Mouse (Mus musculus) G1E (cell line): ENCODE measurements around the gene Apopt1. TPM values are rescaled to one million over a fixed set of nuclear protein-coding genes. Genes with fewer than 3 reads are reported as not detected.
A peak's percentile ranks its signal among the peaks of the same experiment; 100 is the strongest.
"Not testable (repeated sequence)": the region's sequence is repeated elsewhere in the genome, so short reads cannot be mapped to it uniquely, and the experiment has no call there.

Experiments used
- ATAC-seq: 2 replicates; pipeline ENCODE4 v1.8.0; 2016; ENCODE audit warnings: mild to moderate bottlenecking; ENCODE audit not compliant: insufficient number of reproducible peaks, poor library complexity, low FRiP score, severe bottlenecking; ENCODE audit errors: extremely low read depth
- DNase-seq: peaks from one replicate; pipeline ENCODE4 v3.0.0; 2012; ENCODE audit warnings: low spot score
- H3K27me3 ChIP-seq: 2 replicates; pipeline ENCODE4 v1.6.1; 2012; ENCODE audit warnings: mild to moderate bottlenecking, low read length, inconsistent platforms; ENCODE audit not compliant: insufficient read depth
- H3K36me3 ChIP-seq: replicated peaks from 2 replicates; pipeline ENCODE3; 2012; ENCODE audit warnings: mild to moderate bottlenecking, inconsistent platforms
- H3K4me1 ChIP-seq: 2 replicates; pipeline ENCODE4 v1.6.1; 2012; ENCODE audit warnings: low read depth, low read length, inconsistent platforms, mixed read lengths; ENCODE audit not compliant: insufficient read depth
- H3K4me3 ChIP-seq: 2 replicates; pipeline ENCODE4 v1.5.1; 2012; ENCODE audit warnings: low read depth, mild to moderate bottlenecking, inconsistent platforms, low read length, moderate library complexity, mixed read lengths
- H3K9me3 ChIP-seq: replicated peaks from 2 replicates; pipeline ENCODE4 v1.6.1; 2012; ENCODE audit warnings: inconsistent platforms
- CTCF ChIP-seq: IDR thresholded peaks from 2 replicates; pipeline ENCODE4 v1.5.1; 2012; ENCODE audit warnings: low read depth, low read length, inconsistent platforms, mixed read lengths
- GATA1 ChIP-seq: IDR thresholded peaks from 2 replicates; pipeline ENCODE4 v1.6.1; 2012; ENCODE audit warnings: borderline replicate concordance, low read length, inconsistent platforms, mixed read lengths
- GATA2 ChIP-seq: IDR thresholded peaks from 2 replicates; pipeline ENCODE4 v1.6.1; 2012; ENCODE audit warnings: low read depth, low read length, inconsistent platforms, borderline replicate concordance
- POLR2AphosphoS5 ChIP-seq: IDR thresholded peaks from 2 replicates; pipeline ENCODE4 v1.6.1; 2012; ENCODE audit warnings: low read depth, low read length, inconsistent platforms; ENCODE audit not compliant: insufficient replicate concordance
- TAL1 ChIP-seq: conservative IDR thresholded peaks from 2 replicates; pipeline ENCODE4 v1.6.1; 2012; ENCODE audit warnings: low read depth, low read length, inconsistent platforms, mixed read lengths
- polyA plus RNA-seq: library from polyadenylated mRNA; stranded (reverse); fragments of >175 nt; gene quantifications from 2 replicates; pipeline ENCODE4 v1.2.3, GENCODE M21; 2012
- total RNA-seq, 2 experiments: library from RNA; stranded (forward) in 1 of 2; stranded (reverse) in 1 of 2; fragments of 200-1000 nt in 1 of 2; fragments of >200 nt in 1 of 2; fragmentation: Nextera tagmentation in 1 of 2; gene quantifications; 2 replicates each; pipeline ENCODE4 v1.2.3; 2014 to 2017

Gene Apopt1
- total and polyA plus RNA-seq, 3 experiments, result 68.7 to 315 (median 109) TPM

GRCm38 (mm10) chr12:111726122-111726463, 13.0 kb downstream of the Apopt1 start:
- TF ChIP-seq GATA1 (no peak), GATA2 (no peak), POLR2AphosphoS5 (no peak), CTCF (no peak), TAL1 (no peak)
- Histone ChIP-seq H3K36me3 (peaks cover 83% of the 10 kb centered on the region), H3K4me1 (peaks cover 2% of the 10 kb centered on the region; the same call in 1 of the 2 replicates), H3K9me3 (no peaks in the 10 kb centered on the region), H3K4me3 (no peak overlapping the region), H3K27me3 (no peaks in the 10 kb centered on the region)
- DNase-seq, result no peak
- no peak for ATAC-seq

DNA sequence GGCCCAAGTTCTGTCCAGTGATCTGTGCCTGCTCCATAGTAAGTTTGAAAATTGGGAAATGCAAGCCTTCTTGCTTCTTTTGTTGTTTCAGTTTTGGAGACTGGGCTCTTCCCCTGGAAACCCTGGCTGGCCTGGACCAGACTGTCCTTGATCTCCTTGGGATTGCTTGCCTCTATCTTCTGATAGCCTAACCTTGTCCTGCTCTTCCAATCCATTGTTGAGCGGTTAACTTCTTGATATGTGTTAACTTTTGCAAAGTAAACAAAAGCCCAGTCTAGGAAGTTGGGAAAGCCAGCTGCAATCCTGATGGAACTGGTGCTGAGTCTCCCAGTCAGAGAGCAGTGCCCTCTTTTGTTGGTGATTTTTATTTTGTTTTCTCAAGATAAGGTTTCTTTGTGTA, 14.9 kb downstream of the Apopt1 start:
- Histone ChIP-seq H3K4me1 (peaks cover 15% of the 10 kb centered on the region), H3K27me3 (no peaks in the 10 kb centered on the region), H3K9me3 (no peaks in the 10 kb centered on the region), H3K4me3 (no peak overlapping the region), H3K36me3 (peaks cover 88% of the 10 kb centered on the region)
- TF ChIP-seq GATA1 (no peak), CTCF (no peak)
- ATAC-seq, result no peak
- no peak for DNase-seq

DNA sequence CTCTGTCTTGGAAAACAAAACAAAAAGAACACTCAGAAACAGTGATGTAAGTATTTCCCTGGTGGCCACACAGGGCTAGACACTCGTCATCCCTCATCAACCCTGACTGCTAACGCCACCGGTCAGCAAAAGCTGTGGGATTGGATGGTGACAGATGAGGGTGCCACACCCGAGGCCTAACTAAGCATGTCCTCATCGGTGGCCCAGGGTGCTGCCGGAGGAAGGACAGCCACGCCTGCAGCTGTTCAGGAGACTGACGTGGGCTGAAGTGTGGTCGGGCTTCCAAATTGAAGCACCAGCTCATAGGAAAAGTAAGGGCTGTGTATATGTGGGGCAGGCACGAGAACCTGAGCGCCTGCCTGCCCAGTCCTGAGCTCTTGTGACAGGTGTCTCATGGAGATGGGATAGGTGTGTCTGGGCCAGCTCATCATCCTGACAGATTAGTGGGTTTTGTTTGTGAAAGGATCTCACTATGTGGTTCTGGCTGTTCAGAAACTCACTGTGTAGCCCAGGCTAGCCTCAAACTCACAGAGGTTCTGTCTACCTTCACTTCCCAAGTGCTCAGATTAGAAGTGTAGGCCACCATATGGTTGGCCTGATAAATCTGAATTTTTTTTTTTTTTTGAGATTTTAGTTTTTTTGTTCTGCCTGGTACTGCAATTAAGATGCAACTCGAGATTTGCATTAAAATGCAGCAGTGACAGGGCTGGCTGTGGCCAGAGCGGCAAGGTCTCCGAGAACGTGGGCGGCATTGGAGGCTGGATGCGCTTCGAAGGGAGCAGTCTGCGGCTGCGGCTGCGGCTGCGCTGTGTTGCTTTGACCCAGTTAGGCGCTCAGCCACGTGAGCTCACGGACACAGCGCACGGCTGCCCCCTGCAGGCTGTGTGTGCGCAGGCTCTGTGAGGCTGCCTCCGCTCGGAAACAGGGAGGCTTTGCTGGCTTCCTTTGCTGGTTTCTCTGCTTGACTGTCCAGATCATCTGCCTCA, 19.1 kb downstream of the Apopt1 start:
- Histone ChIP-seq H3K4me1 (peaks cover 14% of the 10 kb centered on the region), H3K36me3 (peaks cover 83% of the 10 kb centered on the region), H3K9me3 (no peaks in the 10 kb centered on the region), H3K4me3 (peak overlapping the region; percentile 46; the same call in 1 of the 2 replicates), H3K27me3 (no peaks in the 10 kb centered on the region)
- peak; percentile 72 for ATAC-seq
- DNase-seq, result peak; percentile 67
- TF ChIP-seq TAL1 (no peak), POLR2AphosphoS5 (no peak), CTCF (peak; percentile 90), GATA2 (no peak), GATA1 (no peak)

DNA sequence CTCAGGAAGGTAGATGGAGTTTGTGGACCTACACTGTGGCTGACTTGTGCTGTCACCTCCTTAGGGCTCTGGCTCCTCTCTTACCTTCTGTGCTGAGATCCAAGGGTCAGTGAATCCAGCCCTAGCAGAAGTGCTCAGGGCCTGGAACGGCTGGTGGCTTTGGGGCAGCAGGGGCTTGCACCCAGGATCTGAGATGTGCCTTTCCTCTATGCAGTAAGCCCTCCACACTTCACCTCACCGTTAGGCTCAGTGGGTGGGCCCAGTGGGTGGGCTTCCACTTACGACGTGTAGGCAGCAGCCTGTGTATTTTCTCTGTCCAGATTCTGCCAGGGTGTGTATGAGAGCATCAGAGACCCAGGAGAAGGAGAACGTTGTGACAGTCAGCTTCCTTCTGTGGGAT, 19.9 kb downstream of the Apopt1 start:
- TF ChIP-seq GATA1 (no peak), GATA2 (no peak), CTCF (no peak), POLR2AphosphoS5 (no peak), TAL1 (no peak)
- H3K4me3 ChIP-seq, result no peak overlapping the region
- H3K27me3 ChIP-seq, result no peaks in the 10 kb centered on the region
- peaks cover 13% of the 10 kb centered on the region for H3K4me1 ChIP-seq
- H3K9me3 ChIP-seq, result no peaks in the 10 kb centered on the region
- no peak for ATAC-seq
- peaks cover 80% of the 10 kb centered on the region for H3K36me3 ChIP-seq
- DNase-seq, result no peak

DNA sequence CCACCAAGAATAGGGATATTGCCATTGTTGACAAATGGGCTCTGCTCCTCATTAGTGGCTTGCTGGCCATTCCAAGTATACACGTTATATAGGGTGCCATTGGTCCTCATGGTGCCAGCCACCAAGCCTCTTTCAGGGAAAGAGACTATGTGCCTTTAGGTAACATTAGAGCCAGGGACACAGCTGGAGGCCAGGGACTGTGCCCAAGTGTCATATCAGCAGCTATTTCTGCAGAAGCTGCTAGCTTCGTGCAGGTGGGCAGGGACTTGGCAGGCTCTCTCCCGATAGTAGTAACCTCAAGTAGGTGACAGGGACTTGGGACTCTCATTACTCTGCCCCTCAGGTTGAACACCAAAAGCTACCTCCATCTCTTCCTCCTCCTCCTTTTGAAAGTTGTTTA, 21.9 kb downstream of the Apopt1 start:
- ATAC-seq (no peak), DNase-seq (no peak)
- Histone ChIP-seq H3K4me3 (no peak overlapping the region), H3K4me1 (peaks cover 13% of the 10 kb centered on the region), H3K36me3 (peaks cover 74% of the 10 kb centered on the region), H3K9me3 (no peaks in the 10 kb centered on the region), H3K27me3 (no peaks in the 10 kb centered on the region)
- TF ChIP-seq CTCF (no peak), TAL1 (no peak), GATA2 (no peak), GATA1 (no peak), POLR2AphosphoS5 (no peak)

GRCm38 (mm10) chr12:111736676-111737075, 23.6 kb downstream of the Apopt1 start:
- Histone ChIP-seq H3K4me1 (peaks cover 13% of the 10 kb centered on the region), H3K36me3 (peaks cover 78% of the 10 kb centered on the region)
- H3K27me3 ChIP-seq, H3K4me3 ChIP-seq, ATAC-seq, DNase-seq, H3K9me3 ChIP-seq: not testable (repeated sequence)
